In the genomic region with DNA sequence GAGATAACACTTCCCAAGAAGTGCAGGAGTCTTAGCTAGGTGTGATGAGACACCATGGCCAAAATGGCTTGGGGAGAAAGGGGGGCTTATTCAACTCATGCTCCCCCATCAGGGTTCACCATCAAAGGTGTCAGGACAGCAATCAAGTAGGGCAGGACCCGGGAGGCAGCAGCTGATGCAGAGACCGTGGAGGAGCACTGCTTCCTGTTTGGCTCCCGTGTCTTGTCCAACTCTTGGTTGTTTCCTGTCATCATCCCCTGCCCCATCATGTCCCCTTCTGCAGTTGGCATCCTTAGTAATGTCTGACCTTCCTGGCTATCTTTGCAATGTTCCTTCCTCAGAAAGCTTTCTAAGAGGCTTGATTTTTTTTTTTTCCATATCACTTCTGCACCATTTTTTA, we compare ENCODE assay signal across 23 mouse cellular contexts.
"Had no signal": no experiment of that assay in that cellular context is flagged by ENCODE, and none has a peak within 500 bp of the region (broad histone marks: within the 10 kb centered on the region; RNA-seq: fewer than 3 reads in every experiment).

No protein-coding gene starts in this region.

- H3K27me3 ChIP-seq: liver, embryonic 15.5 days; lung, embryonic 15.5 days; midbrain, embryonic 12.5 days; neural tube, embryonic 13.5 days; neural tube, embryonic 15.5 days had no signal

- H3K4me3 ChIP-seq: liver, embryonic 15.5 days; lung, embryonic 15.5 days; midbrain, embryonic 10.5 days; midbrain, embryonic 12.5 days; myocyte; neural tube, embryonic 13.5 days; neural tube, embryonic 15.5 days had no signal

- H3K4me1 ChIP-seq: liver, embryonic 15.5 days; lung, embryonic 15.5 days; midbrain, embryonic 12.5 days; neural tube, embryonic 13.5 days; neural tube, embryonic 15.5 days had no signal

- DNase-seq: liver, postnatal 0 days; lung, adult 2 months; lung, postnatal 14 days; lung, postnatal 36 days; midbrain, embryonic 14.5 days; retina, postnatal 1 day; right cerebral cortex, adult 18-20 months; right cerebral cortex, postnatal 25 days; right cerebral cortex, postnatal 4 days; spleen, adult 18-20 months; thymus, adult 18-20 months; thymus, postnatal 25 days; thymus, postnatal 4 days had no signal

- H3K4me2 ChIP-seq: liver, embryonic 15.5 days; lung, embryonic 15.5 days; midbrain, embryonic 12.5 days; neural tube, embryonic 13.5 days; neural tube, embryonic 15.5 days had no signal

- H3K9me3 ChIP-seq: liver, embryonic 15.5 days; lung, embryonic 15.5 days; midbrain, embryonic 10.5 days; midbrain, embryonic 12.5 days; neural tube, embryonic 13.5 days; neural tube, embryonic 15.5 days had no signal

- ATAC-seq: liver, postnatal 0 days; lung, postnatal 0 days; midbrain, embryonic 16.5 days had no signal

- H3K36me3 ChIP-seq: liver, embryonic 15.5 days; lung, embryonic 15.5 days; midbrain, embryonic 10.5 days; midbrain, embryonic 12.5 days; neural tube, embryonic 13.5 days; neural tube, embryonic 15.5 days had no signal

- H3K9ac ChIP-seq: liver, embryonic 15.5 days; liver, postnatal 0 days; lung, embryonic 15.5 days; midbrain, embryonic 12.5 days; neural tube, embryonic 13.5 days; neural tube, embryonic 15.5 days had no signal

- H3K27ac ChIP-seq: liver, embryonic 15.5 days; lung, embryonic 15.5 days; macrophage; midbrain, embryonic 10.5 days; midbrain, embryonic 12.5 days; neural tube, embryonic 13.5 days; neural tube, embryonic 15.5 days had no signal
